In the genomic region with DNA sequence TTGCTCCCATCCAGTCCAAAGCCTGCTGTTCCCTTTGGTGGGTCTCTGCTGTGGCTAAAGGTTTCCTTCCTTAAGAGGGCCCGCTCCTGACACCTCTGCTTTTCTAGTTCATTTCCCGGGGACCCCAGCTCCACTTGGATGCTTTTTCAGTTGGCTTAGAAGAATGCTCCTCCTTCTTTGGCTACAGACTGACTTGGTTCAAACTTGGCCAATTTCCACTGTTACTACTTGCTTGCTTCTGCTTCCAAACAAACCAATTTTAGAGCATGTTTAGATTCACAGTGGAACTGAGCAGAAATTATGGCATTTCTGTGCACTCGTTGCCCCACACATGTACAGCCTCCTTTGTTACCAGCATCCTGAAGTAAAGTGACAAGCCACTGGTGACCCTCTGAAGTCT, we compare ENCODE assay signal across 14 mouse cellular contexts.
"Had no signal": no experiment of that assay in that cellular context is flagged by ENCODE, and none has a peak within 500 bp of the region (broad histone marks: within the 10 kb centered on the region; RNA-seq: fewer than 3 reads in every experiment).

No protein-coding gene starts in this region.

- DNase-seq: right cerebral cortex, postnatal 14 days; thymus, adult 2 months; thymus, postnatal 25 days; thymus, postnatal 4 days had no signal

- H3K27me3 ChIP-seq: midbrain, embryonic 13.5 days; midbrain, embryonic 15.5 days; neural tube, embryonic 12.5 days; stomach, embryonic 15.5 days had no signal

- H3K4me3 ChIP-seq: megakaryocyte, embryonic 14.5 days; midbrain, embryonic 13.5 days; midbrain, embryonic 15.5 days; neural tube, embryonic 12.5 days; stomach, embryonic 15.5 days had no signal

- H3K27ac ChIP-seq: liver, embryonic 14.5 days; macrophage; midbrain, embryonic 13.5 days; midbrain, embryonic 15.5 days; neural tube, embryonic 12.5 days; stomach, embryonic 15.5 days; stomach, postnatal 0 days had no signal

- H3K9me3 ChIP-seq: megakaryocyte, embryonic 14.5 days; midbrain, embryonic 13.5 days; midbrain, embryonic 15.5 days; neural tube, embryonic 12.5 days; stomach, embryonic 15.5 days had no signal

- H3K4me2 ChIP-seq: midbrain, embryonic 11.5 days; midbrain, embryonic 13.5 days; midbrain, embryonic 15.5 days; neural tube, embryonic 12.5 days; stomach, embryonic 15.5 days had no signal

- H3K36me3 ChIP-seq: midbrain, embryonic 13.5 days; midbrain, embryonic 15.5 days; stomach, embryonic 15.5 days had no signal

- H3K9ac ChIP-seq: liver, embryonic 14.5 days; midbrain, embryonic 13.5 days; midbrain, embryonic 15.5 days; neural tube, embryonic 12.5 days; stomach, embryonic 15.5 days had no signal

- H3K4me1 ChIP-seq: megakaryocyte, embryonic 14.5 days; stomach, embryonic 15.5 days had no signal

- ATAC-seq: lung, postnatal 0 days; midbrain, embryonic 13.5 days; midbrain, embryonic 15.5 days had no signal
